In genomic region chrX:166552355-166552754, GRCm38 (mm10) we compare ENCODE assay signal across 26 mouse cellular contexts. TPM values are rescaled to one million over a fixed set of nuclear protein-coding genes. Genes with fewer than 3 reads are reported as not detected.
A peak's percentile ranks its signal among the peaks of the same experiment; 100 is the strongest.
DNase-seq lines count a peak whose midpoint lies in the region; ATAC-seq and TF ChIP-seq lines count a peak whose summit lies in the region.
"Had no signal": no experiment of that assay in that cellular context is flagged by ENCODE, and none has a peak within 500 bp of the region (broad histone marks: within the 10 kb centered on the region; RNA-seq: fewer than 3 reads in every experiment).

No protein-coding gene starts in this region.

- H3K27me3 ChIP-seq in kidney, embryonic 14.5 days (ENCODE audit: control insufficient read depth, insufficient read depth, low read length) = no peaks in the 10 kb centered on the region
- H3K27me3 ChIP-seq in kidney, embryonic 16.5 days (ENCODE audit: insufficient read depth, low read length) = peaks cover 8% of the 10 kb centered on the region
- no peaks in the 10 kb centered on the region; the same call in 1 of the 2 replicates for H3K27me3 ChIP-seq in midbrain, embryonic 15.5 days (replicated peaks)
- H3K27me3 ChIP-seq: embryonic facial prominence, embryonic 15.5 days; heart, embryonic 15.5 days had no signal

- TF ChIP-seq CTCF in lung, adult 2 months (IDR thresholded peaks at IDR 0.05; ENCODE audit: insufficient read depth, low read length) = no peak

- H3K9me3 ChIP-seq in kidney, embryonic 14.5 days (ENCODE audit: control insufficient read depth, low read length) = no peaks in the 10 kb centered on the region
- H3K9me3 ChIP-seq in kidney, embryonic 16.5 days (ENCODE audit: low read length) = no peaks in the 10 kb centered on the region
- H3K9me3 ChIP-seq in midbrain, embryonic 15.5 days = no peaks in the 10 kb centered on the region
- H3K9me3 ChIP-seq: embryonic facial prominence, embryonic 15.5 days; forebrain, embryonic 10.5 days; G1E; heart, embryonic 15.5 days; hindbrain, embryonic 13.5 days had no signal

- no peak overlapping the region for H3K4me2 ChIP-seq in kidney, embryonic 14.5 days (replicated peaks; ENCODE audit: low read depth, low read length)
- H3K4me2 ChIP-seq in kidney, embryonic 16.5 days (replicated peaks; ENCODE audit: low read depth, low read length) = no peak overlapping the region
- H3K4me2 ChIP-seq in midbrain, embryonic 15.5 days = no peak overlapping the region
- H3K4me2 ChIP-seq: embryonic facial prominence, embryonic 15.5 days; heart, embryonic 11.5 days; heart, embryonic 15.5 days; hindbrain, embryonic 13.5 days had no signal

- no peaks in the 10 kb centered on the region for H3K36me3 ChIP-seq in kidney, embryonic 14.5 days (ENCODE audit: control insufficient read depth, insufficient read depth, low read length)
- no peaks in the 10 kb centered on the region for H3K36me3 ChIP-seq in kidney, embryonic 16.5 days (ENCODE audit: insufficient read depth, low read length)
- H3K36me3 ChIP-seq in midbrain, embryonic 15.5 days (replicated peaks) = no peaks in the 10 kb centered on the region
- H3K36me3 ChIP-seq: embryonic facial prominence, embryonic 15.5 days; forebrain, embryonic 10.5 days; G1E; heart, embryonic 15.5 days; hindbrain, embryonic 13.5 days had no signal

- WGBS in kidney, embryonic 14.5 days = 79% methylated on average over 7 of the region's 7 CpGs
- WGBS in lung, adult 2 months = 77% methylated on average over 7 of the region's 7 CpGs
- 65% methylated on average over 7 of the region's 7 CpGs for WGBS in kidney, embryonic 16.5 days
- WGBS in midbrain, embryonic 15.5 days = 85% methylated on average over 7 of the region's 7 CpGs

- H3K4me3 ChIP-seq in kidney, embryonic 14.5 days (ENCODE audit: low read length) = no peak overlapping the region
- no peak overlapping the region for H3K4me3 ChIP-seq in lung, adult 2 months (replicated peaks; ENCODE audit: extremely low read depth, low read depth, low read length)
- no peak overlapping the region for H3K4me3 ChIP-seq in kidney, embryonic 16.5 days (ENCODE audit: low read length)
- H3K4me3 ChIP-seq in midbrain, embryonic 15.5 days = no peak overlapping the region
- H3K4me3 ChIP-seq: embryonic facial prominence, embryonic 15.5 days; erythroblast, embryonic 14.5 days; forebrain, embryonic 10.5 days; heart, adult 2 months; heart, embryonic 15.5 days; hindbrain, embryonic 13.5 days had no signal

- TF ChIP-seq POLR2A in lung, adult 2 months (IDR thresholded peaks at IDR 0.05; ENCODE audit: borderline replicate concordance, extremely low read depth, low read depth, low read length) = no peak

- no peaks in the 10 kb centered on the region for H3K4me1 ChIP-seq in kidney, embryonic 14.5 days (ENCODE audit: control insufficient read depth, insufficient read depth, low read length)
- no peaks in the 10 kb centered on the region for H3K4me1 ChIP-seq in lung, adult 2 months (ENCODE audit: control insufficient read depth, insufficient read depth, low read length)
- no peaks in the 10 kb centered on the region for H3K4me1 ChIP-seq in kidney, embryonic 16.5 days (ENCODE audit: insufficient read depth, low read length)
- no peaks in the 10 kb centered on the region for H3K4me1 ChIP-seq in midbrain, embryonic 15.5 days
- H3K4me1 ChIP-seq: embryonic facial prominence, embryonic 15.5 days; forebrain, embryonic 10.5 days; heart, embryonic 15.5 days; hindbrain, embryonic 13.5 days had no signal

- ATAC-seq in kidney, embryonic 14.5 days (ENCODE audit: low FRiP score, low TSS enrichment) = no peak
- 0 out of 2 replicates have a peak, but pooled peaks have one; percentile 23 for ATAC-seq in kidney, embryonic 16.5 days (ENCODE audit: low FRiP score, low TSS enrichment)
- no peak for ATAC-seq in midbrain, embryonic 15.5 days (replicated peaks)
- ATAC-seq: CD4-positive, CD25-positive, alpha-beta regulatory T cell, adult 4 months; forebrain, embryonic 14.5 days had no signal

- H3K27ac ChIP-seq in kidney, embryonic 14.5 days (ENCODE audit: low read depth, low read length) = no peak overlapping the region
- H3K27ac ChIP-seq in kidney, embryonic 16.5 days (ENCODE audit: low read length) = no peak overlapping the region
- no peak overlapping the region for H3K27ac ChIP-seq in midbrain, embryonic 15.5 days
- H3K27ac ChIP-seq: embryonic facial prominence, embryonic 15.5 days; forebrain, embryonic 10.5 days; heart, adult 2 months; heart, embryonic 15.5 days; hindbrain, embryonic 13.5 days had no signal

- no peak overlapping the region for H3K9ac ChIP-seq in kidney, embryonic 14.5 days (ENCODE audit: low read depth, low read length)
- no peak overlapping the region for H3K9ac ChIP-seq in kidney, embryonic 16.5 days (replicated peaks; ENCODE audit: low read length)
- no peak overlapping the region for H3K9ac ChIP-seq in midbrain, embryonic 15.5 days
- H3K9ac ChIP-seq: embryonic facial prominence, embryonic 15.5 days; heart, embryonic 15.5 days; hindbrain, embryonic 13.5 days had no signal

- peak; percentile 36 for DNase-seq in kidney, adult 11 months
- DNase-seq in lung, postnatal 36 days = peak; percentile 16
- no peak for DNase-seq in lung, adult 2 months
- peak; percentile 14 to 39 for DNase-seq in kidney, postnatal 36 days
- DNase-seq in left cerebral cortex, adult 11 months (ENCODE audit: low spot score) = no peak
- DNase-seq: adrenal gland, postnatal 14 days; B cell, adult 2 months; cerebellum, adult 11 months; cerebellum, adult 8-10 months; cerebellum, postnatal 14 days; embryo, embryonic 11 days; gastrocnemius, postnatal 36 days; heart, adult 2 months; heart, postnatal 14 days had no signal

RNA-seq across cellular contexts. Expression of gene Egfl6, which starts 33.2 kb away (rescaled TPM):
- polyA plus RNA-seq in kidney, embryonic 14.5 days (2014; fragmentation: Nextera tagmentation; extraction: Ambion mirVana) = 8.4 TPM in 2 replicates
- 20.7 and 27.4 TPM in 2 replicates for polyA plus RNA-seq in lung, adult 2 months (2012; rRNA removed)
- polyA plus RNA-seq in kidney, embryonic 16.5 days (2015; fragmentation: Nextera tagmentation; extraction: Ambion mirVana) = 8.7 and 12.7 TPM in 2 replicates
- polyA plus RNA-seq in midbrain, embryonic 15.5 days (2015; fragmentation: Nextera tagmentation; extraction: Ambion mirVana) = 1.8 and 3.5 TPM in 2 replicates
- polyA plus RNA-seq: CD4-positive, CD25-positive, alpha-beta regulatory T cell, adult 4 months; erythroblast, embryonic 14.5 days; G1E had no signal

RNA-seq across cellular contexts. Expression of gene Tceanc, which starts 34.0 kb away (rescaled TPM):
- 5.7 and 9.9 TPM in 2 replicates for polyA plus RNA-seq in kidney, embryonic 14.5 days (2014; fragmentation: Nextera tagmentation; extraction: Ambion mirVana)
- polyA plus RNA-seq in lung, adult 2 months (2012; rRNA removed) = 0.86 and 1.4 TPM in 2 replicates
- polyA plus RNA-seq in kidney, embryonic 16.5 days (2015; fragmentation: Nextera tagmentation; extraction: Ambion mirVana) = 9.6 and 9.9 TPM in 2 replicates
- polyA plus RNA-seq in midbrain, embryonic 15.5 days (2015; fragmentation: Nextera tagmentation; extraction: Ambion mirVana) = 5.1 and 5.9 TPM in 2 replicates

Comparison
In these comparisons a context has a peak if more than half of its experiments do, and no peak if none do; other contexts are left out.
1. DNase-seq: peak in kidney, adult 11 months (single experiment), lung, postnatal 36 days (single experiment) and kidney, postnatal 36 days (2 of 2); none in lung, adult 2 months (single experiment) and left cerebral cortex, adult 11 months (single experiment).